Mouse (Mus musculus) liver (tissue): ENCODE data around the gene Crygb.

Experiments used
- DNase-seq: peaks from one replicate; pipeline ENCODE4 v3.0.0-alpha.2; 2020; ENCODE audit warnings: mixed read lengths

The Crygb gene

DNA sequence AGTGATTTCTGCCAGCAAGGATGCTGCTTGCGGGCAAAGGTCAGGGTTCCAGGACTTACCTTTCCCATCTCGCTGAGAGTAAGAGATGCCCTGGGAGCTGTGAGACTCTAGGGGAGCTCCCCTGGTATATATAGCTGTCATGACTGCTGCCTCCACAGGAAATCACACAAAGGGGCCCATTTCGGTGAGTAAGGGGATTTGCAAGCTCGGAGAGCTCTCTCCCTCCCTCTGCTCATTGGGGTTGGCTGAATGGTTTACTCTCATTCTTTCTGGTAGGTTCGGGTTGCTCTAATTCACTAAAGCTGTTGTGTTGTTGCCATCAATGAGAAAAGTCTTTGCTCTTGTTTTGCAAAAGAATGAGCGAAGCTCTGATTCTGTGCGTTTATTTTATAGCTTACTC lies at the start of gene Crygb:
Crygb (minus strand) TSS at position 101 of the 400 bp plus-strand sequence.
- no peak for DNase-seq

GRCm38 (mm10) chr1:65131671-65132070 lies 49.6 kb upstream of the Crygb start:
- DNase-seq, result no peak

DNA sequence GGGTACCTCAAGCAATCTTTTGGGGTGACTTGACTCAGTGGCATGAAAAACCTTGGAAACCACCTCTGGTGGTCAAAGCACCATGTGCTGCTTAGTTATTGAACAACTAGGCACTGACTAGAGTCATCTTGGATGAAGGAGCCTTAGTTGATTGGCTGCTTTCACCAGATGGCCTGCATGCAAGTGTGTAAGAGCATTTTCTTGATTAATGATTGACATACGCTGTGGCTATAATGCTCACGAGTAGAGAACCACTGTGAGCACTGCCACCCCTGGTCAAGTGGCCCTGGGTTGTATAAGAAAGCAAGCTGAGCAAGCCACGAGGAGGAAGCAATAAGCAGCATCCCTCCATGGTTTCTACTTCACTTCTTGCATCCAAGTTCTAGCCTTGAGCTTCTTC lies 48.1 kb upstream of the Crygb start:
- DNase-seq, result no peak

GRCm38 (mm10) chr1:65129634-65130180 lies 47.6 kb upstream of the Crygb start:
- DNase-seq, result no peak

- no peak for DNase-seq
Measured at GRCm38 (mm10) chr1:65122574-65123372, 40.7 kb upstream of the Crygb start, which contains the start of gene D630023F18Rik. Gene D630023F18Rik, minus strand, starts transcription at chr1:65123214.

DNA sequence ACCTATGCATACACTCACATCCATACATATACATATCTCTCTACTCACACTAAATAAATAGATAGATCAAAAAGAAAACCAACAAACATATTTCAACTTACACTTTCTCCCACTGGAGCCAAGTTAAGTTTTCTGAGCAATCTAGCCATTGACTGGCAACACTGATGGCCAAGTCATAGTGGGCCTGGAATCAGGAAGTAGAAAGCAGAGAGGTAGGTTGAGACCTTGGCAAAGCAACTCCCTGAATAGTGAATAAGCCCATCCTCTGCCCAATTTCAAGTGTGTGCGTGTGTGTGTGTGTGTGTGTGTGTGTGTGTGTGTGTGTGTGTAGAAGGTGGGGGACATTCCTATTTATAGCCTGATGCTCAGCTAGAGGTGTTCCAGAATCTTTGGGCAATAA lies 37.4 kb upstream of the Crygb start, which contains the start of gene Gm28845:
Gm28845 (minus strand) TSS at position 121 of the 400 bp plus-strand sequence.
- DNase-seq, result no peak

GRCm38 (mm10) chr1:65118150-65118913 lies 36.2 kb upstream of the Crygb start:
- no peak for DNase-seq

DNA sequence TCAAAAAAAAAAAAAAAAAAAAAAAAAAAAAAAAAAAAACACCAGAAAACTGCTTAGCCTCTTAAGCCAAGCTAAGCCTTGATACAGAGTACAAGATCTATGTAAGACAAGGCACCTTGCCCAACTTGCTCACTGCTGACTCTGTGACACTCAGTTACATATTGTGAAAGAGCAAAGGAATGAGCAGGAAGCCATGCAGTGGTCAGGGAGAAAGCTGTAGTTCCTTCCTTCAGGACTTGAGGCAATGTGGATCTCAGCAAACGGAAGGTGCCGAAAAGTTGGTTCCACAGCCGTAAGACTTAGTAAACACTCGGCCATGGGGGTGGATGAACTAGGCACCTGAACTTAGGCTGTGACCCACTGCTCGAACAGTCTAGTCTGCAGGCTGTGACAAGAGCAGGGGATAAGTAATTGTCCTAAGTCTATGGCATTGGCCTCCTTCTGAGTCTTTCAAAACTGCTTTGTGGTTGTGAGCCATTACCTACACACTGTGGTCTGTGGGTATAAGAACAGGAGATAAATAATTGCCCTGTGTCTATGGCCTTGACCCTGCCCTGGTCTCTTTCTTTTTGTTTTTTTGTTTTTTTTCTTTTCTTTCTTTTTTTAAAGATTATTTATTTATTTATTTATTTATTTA lies 31.6 kb upstream of the Crygb start:
- DNase-seq, result no peak

DNA sequence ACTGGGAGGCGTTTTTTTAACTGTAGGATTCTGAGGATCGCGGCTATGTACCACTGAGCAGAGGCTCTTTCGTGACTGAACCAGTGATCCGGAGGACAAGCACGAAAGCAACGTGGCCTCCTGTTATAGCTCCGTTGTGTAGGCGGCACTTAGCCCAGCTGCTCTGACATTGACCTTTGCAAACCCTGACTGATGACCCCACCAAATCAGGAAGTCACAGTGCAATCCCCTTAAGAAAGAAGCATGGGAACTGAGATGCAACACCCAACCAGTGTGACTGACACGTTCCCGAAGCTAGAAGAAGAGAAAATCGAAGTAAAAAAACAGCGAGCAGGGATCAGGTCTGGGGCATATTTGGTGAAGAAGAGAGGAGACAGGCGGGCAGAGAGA lies 30.7 kb upstream of the Crygb start:
- no peak for DNase-seq

DNA sequence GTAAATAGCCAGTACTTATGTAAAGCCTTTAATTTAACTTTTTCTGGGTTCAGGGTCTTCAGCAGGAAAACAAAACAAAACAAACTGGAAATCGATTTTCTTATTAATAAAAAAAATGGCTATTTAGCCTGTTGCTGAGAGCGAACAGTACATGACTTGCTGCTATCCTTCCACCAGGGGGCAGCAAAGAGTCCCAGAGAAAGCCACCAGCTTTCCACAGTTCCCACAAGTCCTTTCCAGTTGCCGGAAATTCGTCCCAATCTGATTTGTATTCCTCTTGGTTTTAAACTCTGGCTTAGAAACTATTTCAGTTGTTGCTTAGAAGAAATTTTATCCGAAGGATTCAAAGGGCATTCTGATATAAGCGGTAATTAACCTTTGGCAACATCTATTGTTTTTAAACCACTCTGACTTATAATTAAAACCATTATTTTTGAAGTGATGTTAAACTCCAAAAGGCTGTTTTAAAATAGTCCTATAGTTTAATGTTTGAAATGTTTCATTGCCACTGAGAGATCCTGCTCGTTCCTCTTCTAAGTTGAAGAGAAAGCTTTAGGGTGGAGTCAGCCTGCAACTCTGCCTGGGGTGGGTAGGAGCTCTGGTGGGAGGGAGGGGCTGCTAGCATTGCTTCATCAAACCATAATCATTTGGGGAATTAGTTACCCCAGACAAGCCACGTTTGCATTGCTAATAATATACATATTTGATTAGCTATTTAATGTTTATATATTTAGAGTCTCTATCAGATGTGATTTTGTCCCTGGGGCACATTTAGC lies 30.1 kb upstream of the Crygb start:
- peak; percentile 80 for DNase-seq

GRCm38 (mm10) chr1:65109756-65110435 lies 27.8 kb upstream of the Crygb start:
- no peak for DNase-seq

GRCm38 (mm10) chr1:65109196-65109595 lies 27.1 kb upstream of the Crygb start:
- no peak for DNase-seq

- no peak for DNase-seq
Measured at GRCm38 (mm10) chr1:65107654-65108279, 25.7 kb upstream of the Crygb start.

DNA sequence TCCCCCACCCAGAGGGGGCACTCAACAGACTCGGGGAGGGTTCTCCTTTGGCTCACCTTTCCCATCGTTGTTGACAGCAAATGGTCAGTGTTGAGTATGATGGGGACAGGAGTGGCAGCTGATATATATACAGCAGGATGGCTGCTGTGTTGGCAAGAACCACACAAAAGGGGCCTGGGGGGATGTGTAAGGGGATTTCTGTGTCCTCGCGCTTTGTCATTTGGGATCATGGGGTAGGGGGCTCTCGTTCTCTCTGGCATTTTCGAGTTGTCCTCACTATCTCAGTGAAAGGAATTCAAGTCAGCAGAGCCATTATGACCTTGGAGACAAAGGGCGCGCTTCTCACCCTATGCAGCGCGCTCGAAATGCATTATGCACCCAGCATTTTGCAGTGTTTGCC lies 21.2 kb upstream of the Crygb start, which contains the start of gene Cryga:
Cryga (minus strand) TSS at position 101 of the 400 bp plus-strand sequence.
- DNase-seq, result no peak

DNA sequence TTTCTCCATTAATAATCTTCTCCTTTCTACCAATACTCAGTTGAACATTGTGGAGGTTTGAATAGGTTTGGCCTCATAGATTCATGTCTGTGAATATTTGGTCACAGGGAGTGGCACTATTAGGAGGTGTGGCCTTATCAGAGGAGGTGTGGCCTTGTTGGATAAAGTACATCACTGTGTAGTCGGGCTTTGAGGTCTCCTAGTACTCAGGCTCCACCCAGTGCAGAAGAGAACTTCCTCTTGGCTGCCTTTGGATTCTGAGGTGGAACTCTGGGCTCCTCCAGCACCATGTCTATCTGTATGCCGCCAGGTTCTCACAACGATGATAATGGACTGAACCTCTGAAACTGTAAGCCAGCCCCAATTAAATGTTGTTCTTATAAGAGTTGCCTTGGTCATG lies 14.9 kb upstream of the Crygb start:
- DNase-seq, result no peak

- no peak for DNase-seq
Measured at GRCm38 (mm10) chr1:65091566-65091965, 9.5 kb upstream of the Crygb start.

- peak; percentile 33 for DNase-seq
Measured at GRCm38 (mm10) chr1:65090370-65090769, 8.3 kb upstream of the Crygb start.

DNA sequence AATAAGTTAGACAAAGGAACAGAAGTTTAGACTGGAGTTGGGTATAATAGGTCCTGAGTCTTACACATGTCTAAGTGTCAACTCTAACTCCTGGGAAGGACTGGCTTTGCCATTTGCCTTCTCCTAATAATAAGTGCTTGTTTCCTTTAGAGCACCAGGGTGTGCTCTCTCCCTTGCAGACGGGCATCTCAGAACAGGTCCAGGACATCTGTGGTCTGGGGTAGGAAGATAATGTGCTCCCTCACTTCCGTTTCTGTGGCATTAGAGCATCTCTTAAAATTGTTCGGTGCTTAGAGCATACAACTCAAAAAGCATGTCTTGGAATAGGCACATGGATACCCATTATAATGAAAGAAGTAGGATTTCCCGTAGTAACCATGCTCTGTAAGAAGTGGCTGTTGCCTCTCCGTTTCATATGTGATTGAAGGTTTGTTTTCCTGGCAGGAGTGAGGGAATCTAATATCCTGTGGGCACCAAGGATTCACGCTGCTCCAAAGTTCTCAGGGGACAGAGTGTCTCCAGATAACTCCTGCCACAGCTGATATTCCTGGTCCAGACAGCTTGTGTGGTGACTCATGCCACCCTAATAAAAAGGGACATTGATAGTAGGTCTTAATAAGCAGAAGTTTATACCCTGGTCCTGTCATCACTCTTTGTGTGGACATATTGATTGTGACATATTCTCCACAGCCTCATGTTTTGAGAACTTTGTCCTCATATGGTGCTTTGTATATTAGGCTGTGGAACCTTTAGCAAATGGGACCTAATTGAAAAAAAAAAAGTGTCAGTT lies 6.7 kb upstream of the Crygb start:
- no peak for DNase-seq

DNA sequence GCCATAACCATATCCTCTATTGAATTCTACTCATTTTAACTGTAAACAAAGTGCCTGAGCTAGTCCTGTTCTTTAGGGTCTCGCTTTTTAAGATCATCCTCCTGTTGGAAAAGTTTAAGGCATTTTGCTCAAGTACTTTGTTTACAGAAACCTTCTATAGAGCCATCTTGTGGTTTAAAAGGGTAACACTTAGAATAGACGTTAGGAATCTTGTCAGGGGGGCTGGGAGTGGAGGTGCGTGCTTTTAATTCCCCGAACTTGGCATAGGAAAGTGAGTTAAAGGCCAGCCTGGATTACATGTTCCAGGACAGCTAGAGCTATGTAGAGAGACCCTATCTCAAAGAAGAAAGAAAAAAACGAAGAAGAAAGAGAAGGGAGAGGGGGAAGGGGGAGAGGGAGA lies 6.5 kb downstream of the Crygb start:
- DNase-seq, result no peak

GRCm38 (mm10) chr1:65073589-65073988 lies 8.5 kb downstream of the Crygb start, which contains the start of gene Crygc:
Gene Crygc, minus strand, starts transcription at chr1:65073689.
- no peak for DNase-seq
